Mouse (Mus musculus): ENCODE results near the gene Med27. TPM values are rescaled to one million over a fixed set of nuclear protein-coding genes. Genes with fewer than 3 reads are reported as not detected.

Gene Med27
- total RNA-seq, 4 experiments from 2014 or later = 37.8 to 44.4 (median 40.5) TPM

- no peak for DNase-seq (ENCODE audit: low spot score in 2 of 2)
Observed at GRCm38 (mm10) chr2:29391996-29392395, 45.4 kb downstream of the Med27 start.

- DNase-seq (ENCODE audit: low spot score in 2 of 2) = peak; percentile 38 to 87
Observed at GRCm38 (mm10) chr2:29400234-29400633, 53.6 kb downstream of the Med27 start.

GRCm38 (mm10) chr2:29400812-29401211, 54.2 kb downstream of the Med27 start:
- no peak for DNase-seq (ENCODE audit: low spot score in 2 of 2)

GRCm38 (mm10) chr2:29401868-29402267, 55.2 kb downstream of the Med27 start:
- DNase-seq (ENCODE audit: low spot score in 2 of 2) = no peak

- no peak for DNase-seq (ENCODE audit: low spot score in 2 of 2)
Observed at GRCm38 (mm10) chr2:29402550-29403076, 56.0 kb downstream of the Med27 start.

- no peak for DNase-seq (ENCODE audit: low spot score in 2 of 2)
Observed at GRCm38 (mm10) chr2:29403799-29404530, 57.3 kb downstream of the Med27 start.

GRCm38 (mm10) chr2:29404931-29405330, 58.3 kb downstream of the Med27 start:
- no peak for DNase-seq (ENCODE audit: low spot score in 2 of 2)

GRCm38 (mm10) chr2:29405848-29406247, 59.2 kb downstream of the Med27 start:
- no peak for DNase-seq (ENCODE audit: low spot score in 2 of 2)

- DNase-seq (ENCODE audit: low spot score in 2 of 2) = no peak
Observed at GRCm38 (mm10) chr2:29407350-29407749, 60.7 kb downstream of the Med27 start.

- no peak for DNase-seq (ENCODE audit: low spot score in 2 of 2)
Observed at GRCm38 (mm10) chr2:29407764-29408163, 61.1 kb downstream of the Med27 start.

GRCm38 (mm10) chr2:29410884-29411283, 64.3 kb downstream of the Med27 start:
- no peak for DNase-seq (ENCODE audit: low spot score in 2 of 2)

- no peak for DNase-seq (ENCODE audit: low spot score in 2 of 2)
Observed at GRCm38 (mm10) chr2:29412458-29412857, 65.8 kb downstream of the Med27 start.

- no peak for DNase-seq (ENCODE audit: low spot score in 2 of 2)
Observed at GRCm38 (mm10) chr2:29413259-29413993, 66.8 kb downstream of the Med27 start.

GRCm38 (mm10) chr2:29414852-29415473, 68.3 kb downstream of the Med27 start:
- no peak for DNase-seq (ENCODE audit: low spot score in 2 of 2)

GRCm38 (mm10) chr2:29418498-29418897, 71.9 kb downstream of the Med27 start:
- DNase-seq (ENCODE audit: low spot score in 2 of 2) = no peak

- no peak for DNase-seq (ENCODE audit: low spot score in 2 of 2)
Observed at GRCm38 (mm10) chr2:29419434-29419833, 72.8 kb downstream of the Med27 start.

- no peak for DNase-seq (ENCODE audit: low spot score in 2 of 2)
Observed at GRCm38 (mm10) chr2:29419946-29420345, 73.3 kb downstream of the Med27 start.

- no peak for DNase-seq (ENCODE audit: low spot score in 2 of 2)
Observed at GRCm38 (mm10) chr2:29422126-29422840, 75.7 kb downstream of the Med27 start.

GRCm38 (mm10) chr2:29423059-29423458, 76.4 kb downstream of the Med27 start:
- no peak for DNase-seq (ENCODE audit: low spot score in 2 of 2)

GRCm38 (mm10) chr2:29425386-29425785, 78.8 kb downstream of the Med27 start:
- no peak for DNase-seq (ENCODE audit: low spot score in 2 of 2)

GRCm38 (mm10) chr2:29426684-29427083, 80.1 kb downstream of the Med27 start:
- DNase-seq (ENCODE audit: low spot score in 2 of 2) = no peak
